Mouse (Mus musculus) intestine, embryonic 16.5 days (tissue): ENCODE measurements around the gene Igdcc4. TPM values are rescaled to one million over a fixed set of nuclear protein-coding genes. Genes with fewer than 3 reads are reported as not detected.
"Not testable (repeated sequence)": the region's sequence is repeated elsewhere in the genome, so short reads cannot be mapped to it uniquely, and the experiment has no call there.

Source experiments
- ATAC-seq: fragments of 200-750 bp; cut with Nextera tagmentation; 2 replicates; pipeline ENCODE4 v1.8.0; 2017; ENCODE audit warnings: moderate TSS enrichment, moderate library complexity
- H3K27ac ChIP-seq: fragments of 300-500 bp; sonication (generic); 2 replicates; pipeline ENCODE4 v1.5.1; 2014; ENCODE audit warnings: mild to moderate bottlenecking, low read length
- H3K27me3 ChIP-seq: fragments of 300-500 bp; sonication (generic); replicated peaks from 2 replicates; pipeline ENCODE4 v1.6.1; 2014; ENCODE audit warnings: low read length, control low read depth, mixed read lengths; ENCODE audit not compliant: control insufficient read depth, insufficient read depth
- H3K36me3 ChIP-seq: fragments of 300-500 bp; sonication (generic); 2 replicates; pipeline ENCODE4 v1.6.1; 2014; ENCODE audit warnings: low read length, control low read depth; ENCODE audit not compliant: control insufficient read depth, insufficient read depth
- H3K4me1 ChIP-seq: fragments of 300-500 bp; sonication (generic); 2 replicates; pipeline ENCODE4 v1.6.1; 2014; ENCODE audit warnings: low read length, control low read depth, mixed read lengths; ENCODE audit not compliant: control insufficient read depth, insufficient read depth
- H3K4me2 ChIP-seq: fragments of 300-500 bp; sonication (generic); 2 replicates; pipeline ENCODE4 v1.6.1; 2014; ENCODE audit warnings: low read depth, low read length, control low read depth
- H3K4me3 ChIP-seq: fragments of 300-500 bp; sonication (generic); 2 replicates; pipeline ENCODE4 v1.5.1; 2014; ENCODE audit warnings: mild to moderate bottlenecking, low read length
- H3K9ac ChIP-seq: fragments of 300-500 bp; sonication (generic); 2 replicates; pipeline ENCODE4 v1.6.1; 2014; ENCODE audit warnings: low read depth, low read length
- H3K9me3 ChIP-seq: fragments of 300-500 bp; sonication (generic); 2 replicates; pipeline ENCODE4 v1.6.1; 2016; ENCODE audit warnings: low read length, control low read depth; ENCODE audit not compliant: control insufficient read depth
- WGBS: fragments of 180-500 bp; shearing (Covaris S2); extraction: QIAGEN DNeasy Blood & Tissue Kit; methylation state at CpG from one replicate; pipeline ENCODE4 v1.1.7; 2014; 5-methylcytosine and 5-hydroxymethylcytosine counted together
- polyA plus RNA-seq: library from polyadenylated mRNA; unstranded; fragments of >200 nt; fragmentation: Nextera tagmentation; extraction: Ambion mirVana; gene quantifications from 2 replicates; pipeline ENCODE4 v1.2.1, GENCODE M21; 2015

The Igdcc4 gene
- 13.0 and 14.5 TPM in 2 replicates for polyA plus RNA-seq

GRCm38 (mm10) chr9:65100991-65101685 is at the start of gene Igdcc4:
Gene Igdcc4 (plus strand): TSS chr9:65101486.
- Histone ChIP-seq H3K27me3 (no peaks in the 10 kb centered on the region), H3K4me3 (peak within 1 kb of the TSS; percentile 83), H3K36me3 (no peaks in the 10 kb centered on the region), H3K27ac (peak within 1 kb of the TSS; percentile 92), H3K9ac (peak within 1 kb of the TSS; percentile 86), H3K9me3 (0 out of 2 replicates have a peak, but pooled peaks cover 4% of the 10 kb centered on the region), H3K4me2 (peak within 1 kb of the TSS; percentile 93), H3K4me1 (peaks cover 13% of the 10 kb centered on the region)
- 2% methylated on average over 58 of the region's 76 CpGs for WGBS
- ATAC-seq: peak; percentile 58

DNA sequence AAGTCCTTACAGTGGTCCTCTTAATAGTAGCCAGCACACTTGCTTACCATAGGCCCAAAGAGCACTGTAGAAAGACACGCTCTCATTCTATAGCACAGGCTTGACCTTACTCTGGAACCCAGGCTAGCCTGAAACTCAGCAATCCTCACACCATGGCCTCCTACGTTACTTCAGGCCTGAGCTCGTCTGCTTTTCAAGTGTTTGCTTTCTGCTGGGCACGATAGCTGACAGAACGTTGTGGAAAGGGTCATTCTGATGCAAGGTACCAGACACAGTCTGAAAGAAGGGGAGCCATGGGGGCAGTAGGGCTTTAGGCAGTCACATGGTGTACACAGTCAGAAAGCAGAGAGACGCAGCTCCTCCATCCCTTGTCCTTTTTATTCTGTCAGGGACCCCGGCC is 37.0 kb upstream of the Igdcc4 start:
- Histone ChIP-seq H3K4me1 (no peaks in the 10 kb centered on the region), H3K27ac (no peak overlapping the region), H3K9ac (no peak overlapping the region), H3K9me3 (no peaks in the 10 kb centered on the region), H3K27me3 (no peaks in the 10 kb centered on the region), H3K4me2 (no peak overlapping the region), H3K36me3 (0 out of 2 replicates have a peak, but pooled peaks cover 3% of the 10 kb centered on the region), H3K4me3 (no peak overlapping the region)
- 92% methylated on average over 7 of the region's 7 CpGs for WGBS
- ATAC-seq: no peak

DNA sequence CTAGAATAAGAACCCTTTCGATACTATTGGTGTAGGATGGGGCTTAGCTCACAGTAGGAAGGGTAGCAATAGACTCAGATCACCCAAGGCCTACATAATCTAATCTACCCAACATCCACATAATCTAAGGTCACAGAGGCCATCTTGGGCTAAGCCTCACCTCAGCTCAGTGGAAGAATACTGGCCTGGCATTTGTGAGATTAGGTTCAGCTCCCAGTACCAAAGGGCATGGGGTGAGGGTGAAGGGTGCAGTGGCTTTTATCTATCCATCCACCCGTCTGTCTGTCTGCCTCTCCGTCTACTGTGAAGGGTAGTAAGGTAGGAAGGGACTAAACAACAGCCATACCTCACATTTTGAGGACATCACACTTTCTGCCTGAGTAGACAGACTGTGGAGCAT is 30.7 kb upstream of the Igdcc4 start:
- no peak overlapping the region for H3K4me2 ChIP-seq
- H3K27ac ChIP-seq: no peak overlapping the region
- H3K4me1 ChIP-seq: no peaks in the 10 kb centered on the region
- H3K4me3 ChIP-seq: no peak overlapping the region
- WGBS: 89% methylated on average over 3 of the region's 3 CpGs
- H3K9me3 ChIP-seq: no peaks in the 10 kb centered on the region
- peaks cover 9% of the 10 kb centered on the region; the same call in 1 of the 2 replicates for H3K36me3 ChIP-seq
- ATAC-seq: no peak
- no peak overlapping the region for H3K9ac ChIP-seq
- H3K27me3 ChIP-seq: no peaks in the 10 kb centered on the region

- no peak overlapping the region for H3K9ac ChIP-seq
- peaks cover 9% of the 10 kb centered on the region for H3K36me3 ChIP-seq
- H3K27me3 ChIP-seq: no peaks in the 10 kb centered on the region
- no peaks in the 10 kb centered on the region for H3K4me1 ChIP-seq
- no peak overlapping the region for H3K27ac ChIP-seq
- ATAC-seq: no peak
- no peak overlapping the region for H3K4me3 ChIP-seq
- 70% methylated on average over 9 of the region's 9 CpGs for WGBS
- H3K4me2 ChIP-seq: no peak overlapping the region
- no peaks in the 10 kb centered on the region for H3K9me3 ChIP-seq
Measured at GRCm38 (mm10) chr9:65073555-65073954, 27.7 kb upstream of the Igdcc4 start.

GRCm38 (mm10) chr9:65074251-65074650 is 27.0 kb upstream of the Igdcc4 start:
- Histone ChIP-seq H3K27me3 (no peaks in the 10 kb centered on the region), H3K4me1 (no peaks in the 10 kb centered on the region), H3K9me3 (no peaks in the 10 kb centered on the region), H3K36me3 (peaks cover 9% of the 10 kb centered on the region), H3K4me2 (no peak overlapping the region), H3K4me3 (no peak overlapping the region), H3K27ac (no peak overlapping the region), H3K9ac (no peak overlapping the region)
- WGBS: 86% methylated on average over 15 of the region's 15 CpGs
- no peak for ATAC-seq

DNA sequence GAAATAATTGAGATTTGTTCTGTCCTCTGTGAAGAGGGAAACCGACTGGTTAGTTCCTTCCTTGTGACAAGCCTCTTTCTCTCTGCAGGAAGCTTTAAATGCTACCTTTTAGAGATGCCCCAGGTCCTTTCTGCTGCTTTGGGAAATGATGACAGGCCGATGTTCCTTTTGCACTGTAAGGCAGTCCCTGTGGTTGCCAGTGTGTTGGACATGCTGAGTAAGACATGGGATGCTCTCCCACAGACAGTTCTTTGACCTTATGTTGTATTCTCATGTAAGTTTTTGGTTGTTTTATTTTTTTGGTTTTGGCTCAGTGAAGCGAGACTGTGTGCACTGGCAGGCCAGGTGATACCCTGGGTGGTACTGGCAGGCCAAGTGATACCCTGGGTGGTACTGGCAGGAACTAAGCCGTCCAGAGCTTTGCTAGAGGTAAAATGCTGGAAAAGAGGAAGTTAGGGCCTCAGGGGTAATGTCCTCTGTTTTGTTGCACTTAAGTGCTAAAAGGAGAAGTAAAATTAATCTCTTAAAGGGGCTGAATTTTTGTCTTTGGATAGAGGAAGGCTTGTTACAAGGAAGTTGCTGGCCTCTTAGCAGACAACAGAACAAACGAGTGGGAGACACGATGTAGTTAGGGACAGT is 26.3 kb upstream of the Igdcc4 start:
- ATAC-seq: no peak
- H3K36me3 ChIP-seq: peaks cover 9% of the 10 kb centered on the region
- H3K9ac ChIP-seq: no peak overlapping the region
- no peaks in the 10 kb centered on the region for H3K27me3 ChIP-seq
- 86% methylated on average over 6 of the region's 6 CpGs for WGBS
- no peak overlapping the region for H3K4me2 ChIP-seq
- H3K9me3 ChIP-seq: no peaks in the 10 kb centered on the region
- H3K27ac ChIP-seq: no peak overlapping the region
- no peak overlapping the region for H3K4me3 ChIP-seq
- H3K4me1 ChIP-seq: no peaks in the 10 kb centered on the region

- Histone ChIP-seq H3K4me2 (no peak overlapping the region), H3K36me3 (peaks cover 3% of the 10 kb centered on the region), H3K9me3 (no peaks in the 10 kb centered on the region), H3K27ac (no peak overlapping the region), H3K4me3 (no peak overlapping the region), H3K9ac (no peak overlapping the region), H3K4me1 (no peaks in the 10 kb centered on the region), H3K27me3 (no peaks in the 10 kb centered on the region)
- WGBS: 86% methylated on average over 5 of the region's 5 CpGs
- ATAC-seq: no peak
Measured at GRCm38 (mm10) chr9:65077536-65077935, 23.8 kb upstream of the Igdcc4 start.

- not testable (repeated sequence) for H3K36me3 ChIP-seq, H3K9ac ChIP-seq, H3K27ac ChIP-seq, H3K4me3 ChIP-seq, H3K9me3 ChIP-seq, H3K27me3 ChIP-seq, H3K4me1 ChIP-seq, H3K4me2 ChIP-seq, ATAC-seq
- WGBS: 89% methylated on average over 2 of the region's 2 CpGs
Measured at GRCm38 (mm10) chr9:65080141-65080540, 21.1 kb upstream of the Igdcc4 start.

DNA sequence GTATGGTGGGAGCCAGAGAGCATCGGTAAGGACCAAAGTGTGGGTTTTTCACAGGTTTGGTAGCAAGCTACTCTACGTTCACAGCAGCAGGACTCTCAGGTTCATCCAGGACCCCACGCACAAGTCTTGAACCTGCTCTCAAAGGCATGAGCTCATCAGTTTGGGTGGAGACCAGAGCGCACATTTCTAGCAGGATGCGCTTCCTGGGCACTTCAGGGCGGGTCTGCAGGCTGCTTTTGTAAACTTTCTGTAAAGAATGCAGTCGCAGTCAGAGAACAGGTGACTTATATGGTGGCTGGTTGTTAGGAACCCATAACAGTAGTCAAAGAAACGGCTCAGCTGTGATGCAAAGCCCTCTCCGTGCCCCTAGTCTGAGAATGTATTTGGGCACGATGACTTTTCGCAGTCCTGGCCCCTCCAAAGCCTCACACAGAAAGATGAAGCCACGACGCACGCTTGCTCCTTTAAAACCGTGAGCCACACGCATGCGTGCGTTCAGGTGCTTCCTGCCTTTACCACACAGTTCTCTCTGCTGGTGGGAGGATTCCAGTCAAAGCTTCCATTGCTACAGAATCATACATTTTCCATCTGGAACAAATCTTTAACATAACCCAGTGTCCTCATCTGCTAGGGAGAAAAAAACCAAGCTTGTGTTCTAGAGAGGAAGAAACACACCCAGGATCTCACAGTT is 18.1 kb upstream of the Igdcc4 start:
- Histone ChIP-seq H3K4me3 (no peak overlapping the region), H3K4me1 (peaks cover 7% of the 10 kb centered on the region), H3K4me2 (no peak overlapping the region), H3K27me3 (no peaks in the 10 kb centered on the region), H3K9me3 (no peaks in the 10 kb centered on the region), H3K9ac (no peak overlapping the region), H3K36me3 (no peaks in the 10 kb centered on the region; the same call in 1 of the 2 replicates), H3K27ac (no peak overlapping the region)
- no peak for ATAC-seq
- 85% methylated on average over 18 of the region's 18 CpGs for WGBS
